Mouse (Mus musculus) mature B cell (primary cell): ENCODE data around the gene Bud31.
"Not testable (repeated sequence)": the region's sequence is repeated elsewhere in the genome, so short reads cannot be mapped to it uniquely, and the experiment has no call there.

ENCODE experiments used
- in situ Hi-C: fragments of 300-500 bp; cut with MboI; formaldehyde crosslinking; loops from 2 replicates; pipeline ENCODE4 v1.14.3; 2019

Gene Bud31

GRCm38 (mm10) chr5:145129124-145129523 is 11.0 kb upstream of the Bud31 start:
- in situ Hi-C loops = no loop called here

- in situ Hi-C loops = not testable (repeated sequence)
Measured at GRCm38 (mm10) chr5:145129773-145130172, 10.4 kb upstream of the Bud31 start.

- in situ Hi-C loops = no loop called here
Measured at GRCm38 (mm10) chr5:145130191-145130590, 10.0 kb upstream of the Bud31 start.

GRCm38 (mm10) chr5:145130995-145131394 is 9.2 kb upstream of the Bud31 start:
- in situ Hi-C loops = no loop called here

GRCm38 (mm10) chr5:145133275-145133674 is 6.9 kb upstream of the Bud31 start:
- in situ Hi-C loops = not testable (repeated sequence)

- in situ Hi-C loops = no loop called here
Measured at GRCm38 (mm10) chr5:145138836-145139235, 1.3 kb upstream of the Bud31 start.

- in situ Hi-C loops = no loop called here
Measured at GRCm38 (mm10) chr5:145140611-145141010, 449 bp downstream of the Bud31 start.

GRCm38 (mm10) chr5:145147748-145148147 is 7.6 kb downstream of the Bud31 start:
- in situ Hi-C loops = no loop called here

- in situ Hi-C loops = no loop called here
Measured at GRCm38 (mm10) chr5:145149294-145149693, 9.1 kb downstream of the Bud31 start.

- in situ Hi-C loops = no loop called here
Measured at GRCm38 (mm10) chr5:145152690-145153089, 12.5 kb downstream of the Bud31 start.

GRCm38 (mm10) chr5:145161361-145161760 is 21.2 kb downstream of the Bud31 start:
- in situ Hi-C loops = no loop called here

GRCm38 (mm10) chr5:145164710-145165109 is 24.5 kb downstream of the Bud31 start:
- in situ Hi-C loops = no loop called here

- in situ Hi-C loops = no loop called here
Measured at GRCm38 (mm10) chr5:145165184-145165583, 25.0 kb downstream of the Bud31 start.

GRCm38 (mm10) chr5:145166536-145167305 is 26.6 kb downstream of the Bud31 start, which contains the start of the genes Ptcd1 and Cpsf4:
Gene Ptcd1, minus strand, starts transcription at chr5:145167108.
Gene Cpsf4, plus strand, starts transcription at chr5:145167213.
- in situ Hi-C loops = no loop called here

GRCm38 (mm10) chr5:145167306-145167661 is 27.1 kb downstream of the Bud31 start:
- in situ Hi-C loops = no loop called here

- in situ Hi-C loops = no loop called here
Measured at GRCm38 (mm10) chr5:145178461-145178980, 38.4 kb downstream of the Bud31 start.

GRCm38 (mm10) chr5:145185244-145185643 is 45.1 kb downstream of the Bud31 start:
- in situ Hi-C loops = no loop called here

GRCm38 (mm10) chr5:145189416-145189815 is 49.3 kb downstream of the Bud31 start:
- in situ Hi-C loops = no loop called here

- in situ Hi-C loops = no loop called here
Measured at GRCm38 (mm10) chr5:145190373-145190772, 50.2 kb downstream of the Bud31 start.

GRCm38 (mm10) chr5:145190875-145191798 is 51.0 kb downstream of the Bud31 start:
- in situ Hi-C loops = no loop called here

- in situ Hi-C loops = no loop called here
Measured at GRCm38 (mm10) chr5:145191962-145192361, 51.8 kb downstream of the Bud31 start, which contains the start of gene Atp5j2. Gene Atp5j2, minus strand, starts transcription at chr5:145192062.
